Mouse (Mus musculus): ENCODE results near the gene Rnf113a2. TPM values are rescaled to one million over a fixed set of nuclear protein-coding genes. Genes with fewer than 3 reads are reported as not detected.

The Rnf113a2 gene
- polyA plus RNA-seq, 1 experiment = 1.3 TPM

DNA sequence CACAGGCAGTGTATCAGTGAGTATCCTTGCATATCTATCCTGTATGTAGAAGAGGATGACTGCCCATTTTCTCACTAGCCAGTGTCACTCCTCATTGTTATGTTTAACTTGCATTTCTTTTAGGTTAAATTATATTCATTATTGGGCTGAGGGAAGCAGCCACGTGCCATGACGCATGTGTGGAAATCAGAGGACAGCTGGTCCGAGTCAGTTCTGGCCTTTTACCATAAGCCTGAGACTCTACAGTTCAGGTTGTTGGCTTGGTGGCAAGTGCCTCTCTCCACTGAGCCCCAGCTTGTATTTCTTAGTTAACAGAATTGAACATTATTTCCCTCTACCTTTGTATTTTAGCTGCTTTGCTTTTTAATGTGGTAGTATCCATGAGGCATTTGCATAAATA is 39.9 kb downstream of the Rnf113a2 start:
- H3K27ac ChIP-seq (ENCODE audit: insufficient read depth, low read depth, low read length) = no peak overlapping the region
- no peak for TF ChIP-seq CTCF (IDR thresholded peaks at IDR 0.05; ENCODE audit: extremely low read depth, insufficient read length, insufficient replicate concordance, low read depth, low read length)
- no peak for TF ChIP-seq POLR2A (IDR thresholded peaks at IDR 0.05; ENCODE audit: low read depth, low read length)
- WGBS = 97% methylated on average over 3 of the region's 3 CpGs

DNA sequence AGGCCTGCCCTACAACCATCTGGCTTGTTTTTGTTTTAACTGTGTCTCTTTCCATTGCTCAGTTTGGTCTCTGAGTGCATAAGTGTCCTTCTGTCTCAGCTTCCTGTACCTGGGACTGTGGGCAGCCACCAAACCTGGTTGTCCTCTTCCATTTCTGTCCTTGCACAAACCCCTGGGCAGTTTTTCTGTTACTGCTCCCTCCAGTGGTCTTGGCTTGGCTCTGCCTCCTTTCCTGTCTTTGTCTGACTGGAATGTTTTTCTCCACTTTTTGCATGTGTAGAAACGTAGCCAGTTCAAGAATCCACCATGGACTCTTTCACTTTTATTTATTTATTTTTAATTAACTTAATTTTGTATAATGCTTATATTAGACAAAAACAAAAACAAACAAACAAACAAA is 42.8 kb downstream of the Rnf113a2 start:
- H3K36me3 ChIP-seq (ENCODE audit: control insufficient read depth, insufficient read depth, low read length) = peaks cover 43% of the 10 kb centered on the region
- WGBS = 87% methylated on average over 1 of the region's 1 CpGs
- H3K4me3 ChIP-seq (ENCODE audit: low read depth, low read length) = no peak overlapping the region
- peak; percentile 17; the same call in 1 of the 2 replicates for TF ChIP-seq CTCF (IDR thresholded peaks at IDR 0.05; ENCODE audit: extremely low read depth, insufficient read length, insufficient replicate concordance, low read depth, low read length)
- no peak for TF ChIP-seq POLR2A (IDR thresholded peaks at IDR 0.05; ENCODE audit: low read depth, low read length)
- no peaks in the 10 kb centered on the region for H3K4me1 ChIP-seq (ENCODE audit: control insufficient read depth, insufficient read depth, insufficient read length, low read length)
- no peak overlapping the region for H3K27ac ChIP-seq (ENCODE audit: insufficient read depth, low read depth, low read length)
- H3K27me3 ChIP-seq (ENCODE audit: control insufficient read depth, insufficient read depth, low read length) = no peaks in the 10 kb centered on the region

More for the DNA sequence above, 39.9 kb downstream of the Rnf113a2 start:
- Histone ChIP-seq H3K4me3 (ENCODE audit: low read depth, low read length) (no peak overlapping the region), H3K4me1 (ENCODE audit: control insufficient read depth, insufficient read depth, insufficient read length, low read length) (no peaks in the 10 kb centered on the region), H3K36me3 (ENCODE audit: control insufficient read depth, insufficient read depth, low read length) (peaks cover 29% of the 10 kb centered on the region), H3K27me3 (ENCODE audit: control insufficient read depth, insufficient read depth, low read length) (no peaks in the 10 kb centered on the region)

DNA sequence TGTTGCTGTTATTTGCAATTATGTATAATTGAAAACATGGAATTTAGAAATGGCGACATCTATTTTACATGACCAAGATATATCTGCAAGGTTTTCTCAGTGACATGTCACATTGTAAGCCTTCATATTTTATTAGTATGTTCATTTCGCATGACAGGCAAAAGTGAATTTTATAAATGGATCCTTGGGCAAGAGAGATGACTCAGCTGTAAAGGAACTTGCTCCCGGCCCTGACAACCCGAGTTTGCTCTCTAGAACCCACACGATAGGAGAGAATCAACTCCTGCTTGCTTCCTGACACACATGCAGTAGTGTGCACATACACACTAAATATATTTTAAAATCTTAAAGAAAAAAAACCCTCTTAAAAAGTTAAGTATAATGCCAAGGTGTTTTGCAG is 44.4 kb downstream of the Rnf113a2 start:
- Histone ChIP-seq H3K27me3 (ENCODE audit: control insufficient read depth, insufficient read depth, low read length) (no peaks in the 10 kb centered on the region), H3K4me3 (ENCODE audit: low read depth, low read length) (no peak overlapping the region), H3K4me1 (ENCODE audit: control insufficient read depth, insufficient read depth, insufficient read length, low read length) (no peaks in the 10 kb centered on the region), H3K36me3 (ENCODE audit: control insufficient read depth, insufficient read depth, low read length) (peaks cover 45% of the 10 kb centered on the region), H3K27ac (ENCODE audit: insufficient read depth, low read depth, low read length) (no peak overlapping the region)
- WGBS = 91% methylated on average over 5 of the region's 5 CpGs
- TF ChIP-seq CTCF (IDR thresholded peaks at IDR 0.05; ENCODE audit: extremely low read depth, insufficient read length, insufficient replicate concordance, low read depth, low read length) = no peak
- no peak for TF ChIP-seq POLR2A (IDR thresholded peaks at IDR 0.05; ENCODE audit: low read depth, low read length)

DNA sequence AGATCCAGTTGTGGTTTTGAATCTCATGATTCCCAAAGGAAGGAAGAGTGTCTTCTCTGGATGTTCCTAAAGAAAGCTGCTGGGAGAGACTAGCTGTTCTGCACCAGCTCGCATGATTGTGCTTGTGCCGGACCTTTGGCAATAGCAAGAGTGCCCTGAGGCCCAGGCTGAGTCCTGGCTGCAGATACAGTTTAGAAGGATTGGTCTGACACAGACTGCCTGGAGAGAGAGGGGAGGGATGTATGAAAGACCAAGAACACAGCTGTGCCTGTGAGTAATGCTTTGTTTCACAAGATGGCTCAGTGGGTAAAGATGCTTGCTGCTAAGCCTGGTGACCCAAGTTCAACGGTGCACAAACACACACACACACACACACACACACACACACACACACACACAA is 45.9 kb downstream of the Rnf113a2 start:
- Histone ChIP-seq H3K4me1 (ENCODE audit: control insufficient read depth, insufficient read depth, insufficient read length, low read length) (no peaks in the 10 kb centered on the region), H3K36me3 (ENCODE audit: control insufficient read depth, insufficient read depth, low read length) (peaks cover 42% of the 10 kb centered on the region), H3K27ac (ENCODE audit: insufficient read depth, low read depth, low read length) (no peak overlapping the region), H3K27me3 (ENCODE audit: control insufficient read depth, insufficient read depth, low read length) (no peaks in the 10 kb centered on the region), H3K4me3 (ENCODE audit: low read depth, low read length) (no peak overlapping the region)
- WGBS = 92% methylated on average over 3 of the region's 3 CpGs
- TF ChIP-seq CTCF (IDR thresholded peaks at IDR 0.05; ENCODE audit: extremely low read depth, insufficient read length, insufficient replicate concordance, low read depth, low read length) (no peak), POLR2A (IDR thresholded peaks at IDR 0.05; ENCODE audit: low read depth, low read length) (no peak)

Other genes starting within 250 kb of the Rnf113a2 start
- 8.9 and 25.9 TPM in 2 replicates for gene Elmsan1, start 198.3 kb upstream of the Rnf113a2 start, polyA plus RNA-seq (2012; rRNA removed)
- gene Ptgr2, start 132.0 kb upstream of the Rnf113a2 start, polyA plus RNA-seq (2012; rRNA removed) = 2.4 and 6.7 TPM in 2 replicates
- gene Zfp410, start 100.3 kb upstream of the Rnf113a2 start, polyA plus RNA-seq (2012; rRNA removed) = 17.4 and 20.5 TPM in 2 replicates
- gene Coq6, start 55.5 kb upstream of the Rnf113a2 start, polyA plus RNA-seq (2012; rRNA removed) = 26.3 and 29.9 TPM in 2 replicates
- 0.14 and 0.34 TPM in 2 replicates for gene Fam161b, start 55.4 kb upstream of the Rnf113a2 start, polyA plus RNA-seq (2012; rRNA removed)
- 10.9 and 15.5 TPM in 2 replicates for gene Entpd5, start 8.2 kb upstream of the Rnf113a2 start, polyA plus RNA-seq (2012; rRNA removed)
- not detected in 2 replicates for gene Bbof1, start 8.1 kb upstream of the Rnf113a2 start, polyA plus RNA-seq (2012; rRNA removed)
- 1.5 and 1.9 TPM in 2 replicates for gene Aldh6a1, start 33.8 kb downstream of the Rnf113a2 start, polyA plus RNA-seq (2012; rRNA removed)
- 0.95 and 3.2 TPM in 2 replicates for gene Lin52, start 34.2 kb downstream of the Rnf113a2 start, polyA plus RNA-seq (2012; rRNA removed)
- gene Vsx2, start 152.6 kb downstream of the Rnf113a2 start, polyA plus RNA-seq (2012; rRNA removed) = not detected in 2 replicates
- gene Abcd4, start 200.2 kb downstream of the Rnf113a2 start, polyA plus RNA-seq (2012; rRNA removed) = 9.5 and 30.6 TPM in 2 replicates
- not detected in 2 replicates for gene Vrtn, start 223.8 kb downstream of the Rnf113a2 start, polyA plus RNA-seq (2012; rRNA removed)